Mouse (Mus musculus) hindbrain, embryonic 13.5 days (tissue): ENCODE results near the gene R3hcc1l. TPM values are rescaled to one million over a fixed set of nuclear protein-coding genes. Genes with fewer than 3 reads are reported as not detected.

ENCODE experiments used
- polyA plus RNA-seq: library from polyadenylated mRNA; unstranded; fragments of >200 nt; fragmentation: Nextera tagmentation; extraction: Ambion mirVana; gene quantifications from 2 replicates; pipeline ENCODE4 v1.2.1, GENCODE M21; 2015

Gene R3hcc1l
- polyA plus RNA-seq, 1 experiment from 2014 or later = 15.8 TPM

Other genes with a start within 250 kb of the R3hcc1l start
- gene Crtac1, start 87.0 kb upstream of the R3hcc1l start, polyA plus RNA-seq = 29.9 and 33.1 TPM in 2 replicates
- gene Loxl4, start 94.1 kb downstream of the R3hcc1l start, polyA plus RNA-seq = 0.05 and 0.13 TPM in 2 replicates
- 1.7 and 2.2 TPM in 2 replicates for gene Pyroxd2, start 234.0 kb downstream of the R3hcc1l start, polyA plus RNA-seq